Mouse (Mus musculus) ES-Bruce4 (cell line): ENCODE results near the gene Iqschfp. TPM values are rescaled to one million over a fixed set of nuclear protein-coding genes. Genes with fewer than 3 reads are reported as not detected.

Experiments used
- H3K27ac ChIP-seq: 2 replicates; pipeline ENCODE4 v1.5.1; 2012; ENCODE audit warnings: low read length, inconsistent platforms; ENCODE audit not compliant: insufficient read depth
- H3K27me3 ChIP-seq: 2 replicates; pipeline ENCODE4 v1.6.1; 2012; ENCODE audit warnings: mild to moderate bottlenecking, low read length, inconsistent platforms; ENCODE audit not compliant: control insufficient read depth, poor library complexity, insufficient read depth, severe bottlenecking
- H3K36me3 ChIP-seq: 2 replicates; pipeline ENCODE4 v1.6.1; 2012; ENCODE audit warnings: inconsistent platforms, mild to moderate bottlenecking, low read length, moderate library complexity; ENCODE audit not compliant: control insufficient read depth, poor library complexity, insufficient read depth, severe bottlenecking
- H3K4me1 ChIP-seq: one replicate; pipeline ENCODE4 v1.8.1; 2011; ENCODE audit warnings: low read length; ENCODE audit not compliant: control insufficient read depth, insufficient read depth
- H3K4me3 ChIP-seq: 2 replicates; pipeline ENCODE4 v1.5.1; 2011; ENCODE audit warnings: low read depth, mild to moderate bottlenecking, low read length
- H3K9ac ChIP-seq: 2 replicates; pipeline ENCODE4 v1.6.1; 2012; ENCODE audit warnings: low read depth, mild to moderate bottlenecking, inconsistent platforms; ENCODE audit not compliant: poor library complexity, severe bottlenecking
- H3K9me3 ChIP-seq: replicated peaks from 2 replicates; pipeline ENCODE4 v1.6.1; 2012; ENCODE audit warnings: mild to moderate bottlenecking, low read length, inconsistent platforms; ENCODE audit not compliant: control insufficient read depth, poor library complexity, insufficient read depth, severe bottlenecking
- CTCF ChIP-seq: IDR thresholded peaks from one replicate; pipeline ENCODE4 v1.8.1; 2011; ENCODE audit warnings: low read depth, low read length
- EP300 ChIP-seq: IDR thresholded peaks from 2 replicates; pipeline ENCODE4 v1.6.1; 2011; ENCODE audit warnings: low read depth, low read length; ENCODE audit not compliant: insufficient read depth
- POLR2A ChIP-seq: IDR thresholded peaks from one replicate; pipeline ENCODE4 v1.8.1; 2011; ENCODE audit warnings: low read length; ENCODE audit not compliant: insufficient read depth
- polyA plus RNA-seq: library from polyadenylated mRNA; stranded (reverse); fragments of >200 nt; gene quantifications from 2 replicates; pipeline ENCODE4 v1.2.4, GENCODE M21; 2011; ENCODE audit warnings: low read depth; ENCODE audit not compliant: missing spikeins, insufficient read depth, insufficient read length

The Iqschfp gene
- polyA plus RNA-seq, 1 experiment = not detected

DNA sequence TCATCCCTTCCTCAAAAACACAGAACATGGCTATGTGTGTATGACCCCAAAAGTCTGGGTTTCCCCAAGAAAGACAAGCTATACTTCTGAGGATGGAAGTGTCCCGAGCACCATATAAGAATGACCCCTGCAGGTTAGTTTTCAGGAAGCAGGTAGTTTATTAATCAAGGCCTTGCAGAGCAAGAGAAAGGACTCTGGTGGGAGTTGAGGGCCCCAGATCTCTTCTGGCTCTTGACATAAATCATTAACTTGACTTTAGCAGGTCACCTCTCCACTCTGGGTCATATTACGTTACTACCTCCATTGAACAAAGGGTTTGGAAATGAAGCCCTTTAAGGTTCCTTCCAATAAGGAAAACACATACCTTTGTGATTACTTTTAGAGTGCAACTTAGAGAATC, 782.7 kb downstream of the Iqschfp start:
- H3K9ac ChIP-seq = no peak overlapping the region
- H3K4me3 ChIP-seq = no peak overlapping the region
- no peaks in the 10 kb centered on the region for H3K4me1 ChIP-seq
- H3K27me3 ChIP-seq = no peaks in the 10 kb centered on the region
- TF ChIP-seq EP300 (no peak), POLR2A (no peak), CTCF (no peak)
- peaks cover 4% of the 10 kb centered on the region; the same call in 1 of the 2 replicates for H3K9me3 ChIP-seq
- no peak overlapping the region for H3K27ac ChIP-seq
- no peaks in the 10 kb centered on the region for H3K36me3 ChIP-seq

DNA sequence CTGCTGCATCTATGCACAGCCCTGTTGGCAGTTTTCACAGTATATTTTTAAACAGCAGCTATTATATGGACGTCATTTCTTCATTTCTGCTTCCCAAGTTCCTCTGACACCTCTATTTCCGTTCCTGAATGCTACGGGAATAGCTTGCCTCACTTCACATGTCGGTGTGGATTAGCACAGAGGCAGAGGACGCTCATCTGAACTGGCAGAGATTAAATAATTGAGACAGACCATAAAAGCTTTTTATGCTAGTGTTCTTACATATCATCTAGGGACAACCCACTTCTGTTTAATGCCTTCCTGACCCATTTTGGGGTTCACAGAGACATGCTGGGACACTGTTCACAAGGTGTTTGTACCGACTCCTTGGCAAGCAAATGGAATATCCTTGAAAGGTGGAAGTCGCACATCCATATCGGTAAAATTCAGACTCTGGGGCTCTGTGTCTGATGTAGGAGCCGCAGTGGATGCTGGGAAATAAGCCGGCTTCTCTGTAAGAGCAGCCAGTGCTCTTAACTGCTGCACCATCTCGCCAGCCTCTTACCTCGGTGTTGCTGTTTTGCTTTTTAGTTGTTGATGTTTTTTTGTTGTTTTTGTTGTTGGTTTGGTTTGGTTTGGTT, 783.3 kb downstream of the Iqschfp start:
- Histone ChIP-seq H3K9me3 (peaks cover 4% of the 10 kb centered on the region; the same call in 1 of the 2 replicates), H3K27ac (no peak overlapping the region), H3K9ac (no peak overlapping the region), H3K27me3 (no peaks in the 10 kb centered on the region), H3K36me3 (no peaks in the 10 kb centered on the region), H3K4me3 (no peak overlapping the region), H3K4me1 (no peaks in the 10 kb centered on the region)
- TF ChIP-seq CTCF (no peak), POLR2A (no peak)

Other genes starting within 250 kb of the Iqschfp start
- not detected in 2 replicates for gene Iqcj, start within 50 bp of the Iqschfp start, polyA plus RNA-seq
- 82.1 and 85.2 TPM in 2 replicates for gene Schip1, start 172.6 kb downstream of the Iqschfp start, polyA plus RNA-seq